Mouse (Mus musculus): ENCODE measurements around the gene Gm38393.

Gene Gm38393

GRCm38 (mm10) chr7:60004606-60005330 is at the start of gene Gm38393, which contains the start of gene Snurf:
Gm38393 (minus strand) TSS chr7:60005064.
Snurf (minus strand) TSS chr7:60005049.
- peak; percentile 86 for DNase-seq (ENCODE audit: low spot score)

DNA sequence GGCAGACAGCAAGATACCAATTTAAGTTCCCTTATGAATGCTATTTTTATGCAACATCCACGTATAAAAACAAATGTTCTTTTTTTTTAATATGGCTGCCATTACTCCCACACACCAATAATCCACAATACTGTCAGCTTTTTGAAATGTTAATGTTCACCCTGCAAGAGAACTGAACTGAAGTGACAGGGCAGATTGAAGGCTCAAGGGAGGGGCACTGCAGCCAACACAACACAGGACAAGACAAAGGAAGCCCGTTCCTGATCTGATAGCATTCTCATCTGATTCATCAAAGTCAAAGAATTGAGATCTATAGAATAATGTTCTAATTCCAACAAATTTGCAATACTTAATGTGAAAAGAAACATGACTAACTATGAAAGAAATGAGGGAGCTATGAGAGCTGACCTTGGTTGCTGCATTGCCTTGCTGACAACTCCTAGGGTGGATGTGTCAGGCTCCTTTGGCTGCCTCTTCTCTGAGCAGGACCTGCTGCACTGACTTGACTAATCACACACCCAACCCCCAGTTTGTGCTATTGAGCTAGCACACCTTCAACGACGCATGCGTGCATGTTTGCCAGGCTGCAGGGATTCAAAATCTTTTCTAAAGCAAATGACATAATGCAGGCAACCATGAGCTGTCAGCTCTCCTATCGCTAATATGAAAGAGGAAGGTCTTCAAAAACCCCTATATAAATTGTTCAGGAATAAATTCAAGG is 42.8 kb upstream of the Gm38393 start:
- DNase-seq (ENCODE audit: low spot score) = no peak

- no peak for DNase-seq (ENCODE audit: low spot score)
These were observed 8.3 kb upstream of the Gm38393 start for GRCm38 (mm10) chr7:60013186-60013585.

GRCm38 (mm10) chr7:60007727-60008360 is 3.0 kb upstream of the Gm38393 start:
- DNase-seq (ENCODE audit: low spot score) = no peak

- DNase-seq (ENCODE audit: low spot score) = no peak
These were observed 1.4 kb upstream of the Gm38393 start for GRCm38 (mm10) chr7:60006262-60006661.

GRCm38 (mm10) chr7:60003921-60004605 is 801 bp downstream of the Gm38393 start:
- peak; percentile 79 for DNase-seq (ENCODE audit: low spot score)

DNA sequence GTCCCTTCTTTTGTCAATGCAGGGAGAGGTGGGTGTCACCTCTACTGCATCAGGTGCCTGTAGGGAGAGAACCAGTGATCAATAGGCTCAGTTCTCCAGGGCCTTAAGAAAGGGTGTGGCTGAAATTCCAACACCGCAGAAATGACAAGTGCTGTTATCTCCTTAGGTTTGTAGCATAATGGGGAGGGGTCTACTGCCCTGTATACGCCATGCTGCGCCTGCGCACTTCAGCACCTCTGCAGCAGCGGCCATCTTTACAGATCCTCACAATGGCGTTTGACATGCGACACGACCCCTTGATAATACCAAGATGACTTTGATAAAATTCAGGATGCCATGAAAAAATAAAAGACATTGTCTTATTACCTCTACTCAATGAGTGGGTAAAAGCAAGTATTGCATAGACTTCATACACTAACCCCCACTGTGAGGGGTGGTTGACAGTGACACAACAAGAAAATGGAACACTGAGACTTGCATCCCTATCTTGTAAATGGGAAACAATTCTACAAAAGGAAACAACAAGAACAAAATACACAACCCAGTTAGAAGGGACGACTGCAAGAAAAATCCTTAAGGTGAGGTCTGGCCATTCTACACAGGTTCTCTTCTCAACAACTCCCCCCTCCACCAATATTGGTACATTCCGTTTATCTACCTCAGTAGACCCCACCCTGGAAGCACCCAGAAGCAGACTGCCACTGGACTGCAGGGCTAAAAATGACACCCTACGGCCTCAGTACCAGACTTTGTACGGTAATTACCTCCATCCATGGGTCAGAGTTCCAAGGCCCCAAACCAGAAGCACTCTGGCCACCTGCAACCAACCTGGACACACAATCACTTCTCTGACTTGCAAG is 1.6 kb downstream of the Gm38393 start:
- DNase-seq (ENCODE audit: low spot score) = peak; percentile 67

GRCm38 (mm10) chr7:59978646-59979045 is 26.2 kb downstream of the Gm38393 start:
- no peak for DNase-seq (ENCODE audit: low spot score)
